ENCODE assay signal across 11 mouse cellular contexts in the genomic region with DNA sequence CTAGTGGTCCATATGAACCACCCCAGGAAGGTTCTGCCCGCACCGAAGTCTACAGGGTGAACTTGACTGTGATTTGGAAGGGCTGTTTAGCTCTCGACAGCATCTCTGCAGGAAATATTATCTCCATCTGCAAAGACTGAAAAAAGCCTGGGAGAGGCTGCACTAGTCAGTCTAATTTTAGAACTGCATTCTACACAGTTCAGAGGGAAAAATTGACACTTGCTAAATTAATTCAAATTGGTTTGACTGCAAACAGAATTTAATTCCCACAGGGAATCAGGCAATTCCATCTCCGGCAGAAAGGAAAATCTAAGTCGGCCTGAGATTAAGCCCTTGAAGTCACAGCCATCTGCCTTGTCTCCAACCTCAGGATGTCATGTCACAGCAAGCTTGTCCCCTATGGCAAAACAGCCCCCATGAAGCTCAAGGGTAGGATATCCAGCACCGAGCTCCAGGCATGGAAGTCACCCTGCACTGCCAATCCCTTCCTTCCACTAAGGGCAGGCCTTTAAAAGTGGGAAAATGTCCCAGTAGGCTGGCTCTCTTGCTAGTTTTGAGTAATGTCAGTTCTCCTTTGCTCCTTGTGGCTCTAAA.
DNase-seq lines count a peak whose midpoint lies in the region; ATAC-seq and TF ChIP-seq lines count a peak whose summit lies in the region.
"Had no signal": no experiment of that assay in that cellular context is flagged by ENCODE, and none has a peak within 500 bp of the region (broad histone marks: within the 10 kb centered on the region; RNA-seq: fewer than 3 reads in every experiment).

No protein-coding gene starts in this region.

- no peak overlapping the region for H3K4me3 ChIP-seq in forebrain, embryonic 13.5 days
- no peak overlapping the region for H3K4me3 ChIP-seq in forebrain, embryonic 11.5 days (ENCODE audit: low read depth, low read length)
- H3K4me3 ChIP-seq in heart, embryonic 13.5 days: no peak overlapping the region
- no peak overlapping the region for H3K4me3 ChIP-seq in midbrain, postnatal 0 days (ENCODE audit: low read depth, low read length)
- no peak overlapping the region for H3K4me3 ChIP-seq in kidney, adult 2 months (ENCODE audit: insufficient read depth, low read depth, low read length)
- H3K4me3 ChIP-seq: liver, embryonic 12.5 days had no signal

- DNase-seq in forebrain, embryonic 11.5 days (ENCODE audit: low spot score): no peak
- peak; percentile 8 to 47 for DNase-seq in layer of hippocampus, adult 18-20 months (ENCODE audit: low spot score in 2 of 2)
- DNase-seq in layer of hippocampus, adult 9-10 months (ENCODE audit: low spot score): no peak
- DNase-seq in midbrain, postnatal 0 days (ENCODE audit: low spot score): peak; percentile 46
- no peak for DNase-seq in kidney, postnatal 10 days
- no peak for DNase-seq in kidney, adult 2 months
- DNase-seq: B cell, adult 2 months had no signal

- no peak for TF ChIP-seq CTCF in midbrain, postnatal 0 days (IDR thresholded peaks at IDR 0.05)
- no peak for TF ChIP-seq CTCF in kidney, adult 2 months (conservative IDR thresholded peaks at IDR 0.05; ENCODE audit: insufficient read depth, insufficient read length, low read depth, low read length)

- H3K9ac ChIP-seq in forebrain, embryonic 13.5 days: no peak overlapping the region
- H3K9ac ChIP-seq in forebrain, embryonic 11.5 days (ENCODE audit: low read length): no peak overlapping the region
- H3K9ac ChIP-seq in heart, embryonic 13.5 days: no peak overlapping the region
- H3K9ac ChIP-seq in midbrain, postnatal 0 days (replicated peaks; ENCODE audit: low read length, poor library complexity, severe bottlenecking): no peak overlapping the region
- H3K9ac ChIP-seq: liver, embryonic 12.5 days had no signal

- no peaks in the 10 kb centered on the region for H3K36me3 ChIP-seq in forebrain, embryonic 13.5 days (ENCODE audit: poor library complexity, severe bottlenecking)
- no peaks in the 10 kb centered on the region for H3K36me3 ChIP-seq in forebrain, embryonic 11.5 days (ENCODE audit: control insufficient read depth, insufficient read depth, low read length)
- H3K36me3 ChIP-seq in heart, embryonic 13.5 days: no peaks in the 10 kb centered on the region
- no peaks in the 10 kb centered on the region for H3K36me3 ChIP-seq in midbrain, postnatal 0 days (ENCODE audit: insufficient read depth, low read length)
- no peaks in the 10 kb centered on the region for H3K36me3 ChIP-seq in kidney, adult 2 months (ENCODE audit: control insufficient read depth, insufficient read depth, low read length)
- H3K36me3 ChIP-seq: liver, embryonic 12.5 days had no signal

- no peak overlapping the region for H3K4me2 ChIP-seq in forebrain, embryonic 13.5 days
- H3K4me2 ChIP-seq in forebrain, embryonic 11.5 days (ENCODE audit: low read depth, low read length, severe bottlenecking): no peak overlapping the region
- H3K4me2 ChIP-seq in heart, embryonic 13.5 days: no peak overlapping the region
- no peak overlapping the region for H3K4me2 ChIP-seq in midbrain, postnatal 0 days (ENCODE audit: low read depth, low read length, poor library complexity, severe bottlenecking)
- H3K4me2 ChIP-seq: liver, embryonic 12.5 days had no signal

- 87% methylated on average over 6 of the region's 6 CpGs for WGBS in forebrain, embryonic 13.5 days
- WGBS in forebrain, embryonic 11.5 days: 93% methylated on average over 6 of the region's 6 CpGs
- WGBS in heart, embryonic 13.5 days: 34% methylated on average over 6 of the region's 6 CpGs
- WGBS in midbrain, postnatal 0 days: 51% methylated on average over 6 of the region's 6 CpGs
- 78% methylated on average over 6 of the region's 6 CpGs for WGBS in kidney, adult 2 months

- no peak overlapping the region for H3K27ac ChIP-seq in forebrain, embryonic 13.5 days
- no peak overlapping the region for H3K27ac ChIP-seq in forebrain, embryonic 11.5 days (ENCODE audit: low read depth, low read length)
- H3K27ac ChIP-seq in heart, embryonic 13.5 days (replicated peaks): peak overlapping the region; percentile 76
- peak overlapping the region; percentile 66 for H3K27ac ChIP-seq in midbrain, postnatal 0 days (ENCODE audit: low read depth, low read length)
- H3K27ac ChIP-seq in kidney, adult 2 months (ENCODE audit: insufficient read depth, low read depth, low read length): no peak overlapping the region
- H3K27ac ChIP-seq: liver, embryonic 12.5 days had no signal

- TF ChIP-seq POLR2A in kidney, adult 2 months (IDR thresholded peaks at IDR 0.05; ENCODE audit: low read depth, low read length): no peak

- 0 out of 2 replicates have a peak, but pooled peaks cover 7% of the 10 kb centered on the region for H3K4me1 ChIP-seq in forebrain, embryonic 13.5 days
- no peaks in the 10 kb centered on the region for H3K4me1 ChIP-seq in forebrain, embryonic 11.5 days (replicated peaks; ENCODE audit: control insufficient read depth, insufficient read depth, low read length)
- H3K4me1 ChIP-seq in heart, embryonic 13.5 days: peaks cover 38% of the 10 kb centered on the region
- 0 out of 2 replicates have a peak, but pooled peaks cover 6% of the 10 kb centered on the region for H3K4me1 ChIP-seq in midbrain, postnatal 0 days (ENCODE audit: insufficient read depth, low read length)
- H3K4me1 ChIP-seq in kidney, adult 2 months (ENCODE audit: control insufficient read depth, insufficient read depth, low read length): no peaks in the 10 kb centered on the region; the same call in 1 of the 2 replicates

- no peaks in the 10 kb centered on the region for H3K27me3 ChIP-seq in forebrain, embryonic 13.5 days
- no peaks in the 10 kb centered on the region for H3K27me3 ChIP-seq in forebrain, embryonic 11.5 days (ENCODE audit: control insufficient read depth, insufficient read depth, low read length)
- no peaks in the 10 kb centered on the region for H3K27me3 ChIP-seq in heart, embryonic 13.5 days (replicated peaks)
- H3K27me3 ChIP-seq in midbrain, postnatal 0 days (ENCODE audit: insufficient read depth, low read length): no peaks in the 10 kb centered on the region
- no peaks in the 10 kb centered on the region for H3K27me3 ChIP-seq in kidney, adult 2 months (replicated peaks; ENCODE audit: control insufficient read depth, insufficient read depth, low read length)
- H3K27me3 ChIP-seq: Patski had no signal

- no peaks in the 10 kb centered on the region for H3K9me3 ChIP-seq in forebrain, embryonic 13.5 days (replicated peaks)
- H3K9me3 ChIP-seq in forebrain, embryonic 11.5 days (ENCODE audit: control insufficient read depth, low read length): no peaks in the 10 kb centered on the region
- no peaks in the 10 kb centered on the region for H3K9me3 ChIP-seq in heart, embryonic 13.5 days
- no peaks in the 10 kb centered on the region for H3K9me3 ChIP-seq in midbrain, postnatal 0 days (ENCODE audit: low read length)
- H3K9me3 ChIP-seq: liver, embryonic 12.5 days had no signal

- peak; percentile 27; the same call in 1 of the 2 replicates for ATAC-seq in forebrain, embryonic 13.5 days
- no peak for ATAC-seq in forebrain, embryonic 11.5 days (replicated peaks; ENCODE audit: low FRiP score)
- ATAC-seq in heart, embryonic 13.5 days (ENCODE audit: extremely low read depth, insufficient number of reproducible peaks, low FRiP score, low TSS enrichment): no peak
- peak; percentile 65 for ATAC-seq in midbrain, postnatal 0 days (ENCODE audit: low FRiP score)
- ATAC-seq: liver, embryonic 12.5 days; Patski had no signal

Comparison
In these comparisons a context has a peak if more than half of its experiments do, and no peak if none do; other contexts are left out.
1. ATAC-seq: peak in forebrain, embryonic 13.5 days (single experiment) and midbrain, postnatal 0 days (single experiment); none in forebrain, embryonic 11.5 days (single experiment) and heart, embryonic 13.5 days (single experiment).
2. DNase-seq: peak in layer of hippocampus, adult 18-20 months (2 of 2) and midbrain, postnatal 0 days (single experiment); none in forebrain, embryonic 11.5 days (single experiment), layer of hippocampus, adult 9-10 months (single experiment), kidney, postnatal 10 days (single experiment) and kidney, adult 2 months (single experiment).
3. H3K27ac ChIP-seq: peak in heart, embryonic 13.5 days (single experiment) and midbrain, postnatal 0 days (single experiment); none in forebrain, embryonic 13.5 days (single experiment), forebrain, embryonic 11.5 days (single experiment) and kidney, adult 2 months (single experiment).